Mouse (Mus musculus): ENCODE measurements at regions not wholly inside any gene's neighbourhood (a gene's known extent, or its start where the extent isn't known, plus 50 kb on each side); places are given as distances from the start of the nearest gene placed in this dataset.

DNA sequence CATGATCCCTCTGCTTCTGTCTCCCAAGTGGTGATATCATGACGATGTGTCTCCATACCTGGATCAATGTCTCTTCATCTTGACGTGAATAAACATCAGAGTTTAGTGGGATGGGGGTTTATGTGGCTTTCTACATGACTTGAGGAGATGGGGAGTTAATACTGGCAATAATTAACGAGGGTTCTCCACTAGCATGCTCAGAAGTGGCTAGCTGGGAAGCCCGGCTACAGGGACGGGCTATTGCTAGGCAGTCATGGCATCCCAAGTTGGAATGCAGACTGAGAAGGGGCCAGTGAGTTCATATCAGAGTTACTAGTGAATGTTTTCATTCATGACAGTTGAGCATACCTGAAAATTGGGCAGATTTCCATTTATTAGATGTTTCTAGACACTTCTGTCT, 71.4 kb upstream of the Irx3 start:
- Histone ChIP-seq H3K4me2 (ENCODE audit: low read depth, low read length) (peak overlapping the region; percentile 63; the same call in 1 of the 2 replicates), H3K4me3 (ENCODE audit: low read length) (no peak overlapping the region)
- 58% methylated on average over 5 of the region's 5 CpGs for WGBS

GRCm38 (mm10) chr8:91872278-91873115, 70.6 kb upstream of the Irx3 start:
- peak overlapping the region; percentile 63 for H3K4me2 ChIP-seq (ENCODE audit: low read depth, low read length)
- H3K36me3 ChIP-seq (ENCODE audit: control insufficient read depth, insufficient read depth) = no peaks in the 10 kb centered on the region
- H3K4me1 ChIP-seq (ENCODE audit: control insufficient read depth, insufficient read depth, low read length) = peaks cover 5% of the 10 kb centered on the region; the same call in 1 of the 2 replicates
- no peak overlapping the region for H3K27ac ChIP-seq (ENCODE audit: low read length)
- no peaks in the 10 kb centered on the region for H3K27me3 ChIP-seq (ENCODE audit: control insufficient read depth, insufficient read depth, low read length)
- peak overlapping the region; percentile 53; the same call in 1 of the 2 replicates for H3K9ac ChIP-seq (ENCODE audit: low read length)
- H3K9me3 ChIP-seq (replicated peaks; ENCODE audit: control insufficient read depth, low read length) = no peaks in the 10 kb centered on the region
- H3K4me3 ChIP-seq (ENCODE audit: low read length) = peak overlapping the region; percentile 31
- peak; percentile 81 for ATAC-seq (replicated peaks; ENCODE audit: extremely low read depth, insufficient read depth, low FRiP score)
- WGBS = 12% methylated on average over 29 of the region's 29 CpGs

More for the DNA sequence above, 71.4 kb upstream of the Irx3 start:
- Histone ChIP-seq H3K27me3 (ENCODE audit: control insufficient read depth, insufficient read depth, low read length) (no peaks in the 10 kb centered on the region), H3K9ac (ENCODE audit: low read length) (no peak overlapping the region), H3K27ac (ENCODE audit: low read length) (no peak overlapping the region), H3K9me3 (replicated peaks; ENCODE audit: control insufficient read depth, low read length) (no peaks in the 10 kb centered on the region), H3K36me3 (ENCODE audit: control insufficient read depth, insufficient read depth) (no peaks in the 10 kb centered on the region), H3K4me1 (ENCODE audit: control insufficient read depth, insufficient read depth, low read length) (peaks cover 5% of the 10 kb centered on the region; the same call in 1 of the 2 replicates)
- no peak for ATAC-seq (replicated peaks; ENCODE audit: extremely low read depth, insufficient read depth, low FRiP score)

- no peak for ATAC-seq (replicated peaks; ENCODE audit: extremely low read depth, insufficient read depth, low FRiP score)
- no peaks in the 10 kb centered on the region; the same call in 1 of the 2 replicates for H3K27me3 ChIP-seq (ENCODE audit: control insufficient read depth, insufficient read depth, low read length)
- H3K27ac ChIP-seq (ENCODE audit: low read length) = no peak overlapping the region
- 45% methylated on average over 7 of the region's 7 CpGs for WGBS
- H3K9ac ChIP-seq (ENCODE audit: low read length) = no peak overlapping the region
- H3K36me3 ChIP-seq (ENCODE audit: control insufficient read depth, insufficient read depth) = no peaks in the 10 kb centered on the region
- no peak overlapping the region for H3K4me2 ChIP-seq (ENCODE audit: low read depth, low read length)
- no peak overlapping the region for H3K4me3 ChIP-seq (ENCODE audit: low read length)
- no peaks in the 10 kb centered on the region; the same call in 1 of the 2 replicates for H3K4me1 ChIP-seq (ENCODE audit: control insufficient read depth, insufficient read depth, low read length)
- no peaks in the 10 kb centered on the region for H3K9me3 ChIP-seq (replicated peaks; ENCODE audit: control insufficient read depth, low read length)
These were observed 65.2 kb upstream of the Irx3 start for GRCm38 (mm10) chr8:91867069-91867468.

- H3K4me2 ChIP-seq (ENCODE audit: low read depth, low read length) = no peak overlapping the region
- ATAC-seq (replicated peaks; ENCODE audit: extremely low read depth, insufficient read depth, low FRiP score) = no peak
- no peaks in the 10 kb centered on the region for H3K4me1 ChIP-seq (ENCODE audit: control insufficient read depth, insufficient read depth, low read length)
- H3K9ac ChIP-seq (ENCODE audit: low read length) = no peak overlapping the region
- no peak overlapping the region for H3K4me3 ChIP-seq (ENCODE audit: low read length)
- no peak overlapping the region for H3K27ac ChIP-seq (ENCODE audit: low read length)
- no peaks in the 10 kb centered on the region; the same call in 1 of the 2 replicates for H3K27me3 ChIP-seq (ENCODE audit: control insufficient read depth, insufficient read depth, low read length)
- no peaks in the 10 kb centered on the region for H3K9me3 ChIP-seq (replicated peaks; ENCODE audit: control insufficient read depth, low read length)
- 77% methylated on average over 7 of the region's 7 CpGs for WGBS
- no peaks in the 10 kb centered on the region for H3K36me3 ChIP-seq (ENCODE audit: control insufficient read depth, insufficient read depth)
These were observed 64.2 kb upstream of the Irx3 start for GRCm38 (mm10) chr8:91866076-91866475.

- Histone ChIP-seq H3K9ac (ENCODE audit: low read length) (no peak overlapping the region), H3K27ac (ENCODE audit: low read length) (no peak overlapping the region), H3K36me3 (ENCODE audit: control insufficient read depth, insufficient read depth) (no peaks in the 10 kb centered on the region), H3K4me1 (ENCODE audit: control insufficient read depth, insufficient read depth, low read length) (no peaks in the 10 kb centered on the region), H3K4me3 (ENCODE audit: low read length) (no peak overlapping the region), H3K9me3 (replicated peaks; ENCODE audit: control insufficient read depth, low read length) (no peaks in the 10 kb centered on the region), H3K4me2 (ENCODE audit: low read depth, low read length) (no peak overlapping the region), H3K27me3 (ENCODE audit: control insufficient read depth, insufficient read depth, low read length) (no peaks in the 10 kb centered on the region; the same call in 1 of the 2 replicates)
- 46% methylated on average over 10 of the region's 10 CpGs for WGBS
- no peak for ATAC-seq (replicated peaks; ENCODE audit: extremely low read depth, insufficient read depth, low FRiP score)
These were observed 63.5 kb upstream of the Irx3 start for GRCm38 (mm10) chr8:91865361-91865760.

DNA sequence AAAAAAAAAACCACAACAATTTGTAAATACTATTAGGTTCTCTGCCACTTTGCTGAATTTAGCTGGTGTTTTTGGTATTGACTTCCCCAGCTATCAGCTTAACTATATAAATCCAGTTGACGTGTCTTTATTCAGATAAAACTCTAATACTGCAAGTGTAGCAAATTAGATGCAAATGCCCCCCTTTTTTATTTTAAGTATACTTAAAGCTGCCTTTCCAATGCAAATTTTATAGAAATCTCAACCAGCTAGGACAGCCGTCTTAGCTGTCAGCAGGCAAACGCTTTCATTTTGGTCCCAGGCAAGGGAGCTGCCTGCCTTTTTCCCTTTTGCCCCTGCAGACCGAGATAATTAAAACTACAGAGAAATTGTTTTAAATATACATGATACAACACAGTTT, 61.6 kb upstream of the Irx3 start:
- Histone ChIP-seq H3K9me3 (replicated peaks; ENCODE audit: control insufficient read depth, low read length) (no peaks in the 10 kb centered on the region), H3K4me3 (ENCODE audit: low read length) (no peak overlapping the region)
- WGBS = 58% methylated on average over 4 of the region's 4 CpGs

DNA sequence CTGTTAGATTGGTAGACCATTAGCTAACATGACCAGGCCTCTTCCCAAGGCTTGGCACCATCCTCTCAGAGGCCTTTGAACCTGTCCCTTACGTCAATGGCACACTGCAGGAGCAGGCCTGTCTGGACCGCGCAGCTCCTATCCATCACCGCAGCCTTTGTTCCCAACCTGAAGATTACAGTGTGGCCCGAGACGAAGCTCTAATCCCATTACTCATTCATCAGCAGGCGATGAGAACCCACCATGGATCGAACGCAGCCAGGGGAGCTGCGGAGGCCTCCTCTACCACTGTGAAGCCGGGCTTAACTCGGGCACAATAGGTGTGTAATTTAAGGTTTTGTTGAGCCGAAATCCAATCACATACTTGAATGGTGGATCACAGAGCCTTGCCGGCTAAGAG, 54.0 kb upstream of the Irx3 start:
- H3K27ac ChIP-seq (ENCODE audit: low read length) = no peak overlapping the region
- no peak overlapping the region for H3K4me2 ChIP-seq (ENCODE audit: low read depth, low read length)
- H3K9me3 ChIP-seq (replicated peaks; ENCODE audit: control insufficient read depth, low read length) = no peaks in the 10 kb centered on the region
- WGBS = 75% methylated on average over 14 of the region's 14 CpGs
- H3K4me3 ChIP-seq (ENCODE audit: low read length) = no peak overlapping the region
- H3K27me3 ChIP-seq (ENCODE audit: control insufficient read depth, insufficient read depth, low read length) = no peaks in the 10 kb centered on the region; the same call in 1 of the 2 replicates
- peaks cover 16% of the 10 kb centered on the region for H3K4me1 ChIP-seq (ENCODE audit: control insufficient read depth, insufficient read depth, low read length)
- H3K9ac ChIP-seq (ENCODE audit: low read length) = no peak overlapping the region
- no peaks in the 10 kb centered on the region for H3K36me3 ChIP-seq (ENCODE audit: control insufficient read depth, insufficient read depth)
- no peak for ATAC-seq (replicated peaks; ENCODE audit: extremely low read depth, insufficient read depth, low FRiP score)

More for the DNA sequence above, 61.6 kb upstream of the Irx3 start:
- no peaks in the 10 kb centered on the region for H3K4me1 ChIP-seq (ENCODE audit: control insufficient read depth, insufficient read depth, low read length)
- no peak overlapping the region for H3K4me2 ChIP-seq (ENCODE audit: low read depth, low read length)
- H3K36me3 ChIP-seq (ENCODE audit: control insufficient read depth, insufficient read depth) = no peaks in the 10 kb centered on the region
- no peak overlapping the region for H3K27ac ChIP-seq (ENCODE audit: low read length)
- no peak for ATAC-seq (replicated peaks; ENCODE audit: extremely low read depth, insufficient read depth, low FRiP score)
- H3K27me3 ChIP-seq (ENCODE audit: control insufficient read depth, insufficient read depth, low read length) = no peaks in the 10 kb centered on the region; the same call in 1 of the 2 replicates
- no peak overlapping the region for H3K9ac ChIP-seq (ENCODE audit: low read length)

- Histone ChIP-seq H3K36me3 (ENCODE audit: control insufficient read depth, insufficient read depth) (no peaks in the 10 kb centered on the region), H3K9me3 (replicated peaks; ENCODE audit: control insufficient read depth, low read length) (no peaks in the 10 kb centered on the region), H3K4me3 (ENCODE audit: low read length) (no peak overlapping the region), H3K27ac (ENCODE audit: low read length) (no peak overlapping the region), H3K27me3 (ENCODE audit: control insufficient read depth, insufficient read depth, low read length) (no peaks in the 10 kb centered on the region; the same call in 1 of the 2 replicates), H3K4me2 (ENCODE audit: low read depth, low read length) (no peak overlapping the region), H3K4me1 (ENCODE audit: control insufficient read depth, insufficient read depth, low read length) (peaks cover 16% of the 10 kb centered on the region), H3K9ac (ENCODE audit: low read length) (no peak overlapping the region)
- ATAC-seq (replicated peaks; ENCODE audit: extremely low read depth, insufficient read depth, low FRiP score) = no peak
- WGBS = 40% methylated on average over 4 of the region's 4 CpGs
These were observed 52.5 kb upstream of the Irx3 start for GRCm38 (mm10) chr8:91854369-91854768.

DNA sequence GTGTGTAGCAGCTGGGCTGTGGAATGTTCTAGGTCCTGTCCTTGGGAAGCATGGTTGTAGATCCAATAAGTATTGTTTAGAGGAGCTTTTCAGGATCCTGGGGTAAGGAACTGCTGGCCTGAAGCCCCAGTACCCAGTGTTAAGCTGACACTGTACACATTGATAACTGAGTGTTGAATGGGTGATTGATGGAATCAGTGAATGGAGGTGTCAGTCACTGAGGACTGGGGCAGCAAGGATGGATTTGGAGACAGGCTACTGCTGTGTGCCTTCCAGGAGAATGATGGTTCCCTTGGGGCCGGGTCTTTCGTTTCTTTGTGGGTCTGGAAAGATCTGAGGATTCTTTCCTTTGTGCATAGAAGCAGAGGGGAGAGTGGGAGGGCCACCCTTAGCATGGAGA, 51.9 kb upstream of the Irx3 start:
- Histone ChIP-seq H3K4me3 (ENCODE audit: low read length) (no peak overlapping the region), H3K9ac (ENCODE audit: low read length) (no peak overlapping the region), H3K36me3 (ENCODE audit: control insufficient read depth, insufficient read depth) (no peaks in the 10 kb centered on the region), H3K27me3 (ENCODE audit: control insufficient read depth, insufficient read depth, low read length) (no peaks in the 10 kb centered on the region; the same call in 1 of the 2 replicates), H3K4me2 (ENCODE audit: low read depth, low read length) (no peak overlapping the region), H3K4me1 (ENCODE audit: control insufficient read depth, insufficient read depth, low read length) (peaks cover 16% of the 10 kb centered on the region), H3K27ac (ENCODE audit: low read length) (no peak overlapping the region), H3K9me3 (replicated peaks; ENCODE audit: control insufficient read depth, low read length) (no peaks in the 10 kb centered on the region)
- ATAC-seq (replicated peaks; ENCODE audit: extremely low read depth, insufficient read depth, low FRiP score) = no peak
- 47% methylated on average over 2 of the region's 2 CpGs for WGBS
